Comparison of ENCODE assay signal across 12 mouse cellular contexts in the genomic region with DNA sequence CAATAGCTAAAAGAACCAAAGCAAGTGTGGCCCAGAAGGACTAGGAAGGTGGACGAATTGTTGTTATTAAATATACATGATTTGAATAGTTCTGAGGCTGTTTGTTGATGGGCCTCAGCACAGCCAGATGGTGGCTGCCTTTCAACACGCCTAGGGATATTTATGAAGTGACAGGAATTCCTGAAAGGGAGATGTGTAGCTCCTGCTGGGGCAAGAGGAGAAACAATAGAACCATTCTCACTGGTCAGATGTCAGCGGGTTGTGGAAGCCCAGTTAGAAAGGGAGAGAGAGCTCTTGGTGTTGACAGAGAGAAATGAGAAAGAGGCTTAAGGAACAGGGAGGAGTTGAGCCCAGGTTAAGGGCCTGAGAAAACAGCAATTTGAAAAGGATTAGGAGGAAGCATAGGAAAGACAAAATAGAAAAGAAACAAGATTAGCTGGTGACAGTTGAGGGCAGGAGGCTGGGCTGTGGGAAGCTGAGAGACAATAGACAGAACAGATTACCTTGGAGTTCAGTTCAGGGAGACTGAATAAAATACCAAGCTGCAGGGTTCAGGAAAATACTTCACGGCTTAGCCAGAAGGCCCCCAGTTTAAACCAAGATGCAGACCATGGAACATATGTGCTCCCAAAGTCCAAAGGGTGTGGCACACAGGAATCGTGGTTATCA.
DNase-seq lines count a peak whose midpoint lies in the region; ATAC-seq and TF ChIP-seq lines count a peak whose summit lies in the region.
"Had no signal": no experiment of that assay in that cellular context is flagged by ENCODE, and none has a peak within 500 bp of the region (broad histone marks: within the 10 kb centered on the region; RNA-seq: fewer than 3 reads in every experiment).

No protein-coding gene starts in this region.

- no peaks in the 10 kb centered on the region for H3K27me3 ChIP-seq in embryonic facial prominence, embryonic 10.5 days (replicated peaks; ENCODE audit: low read depth, poor library complexity, severe bottlenecking)
- no peaks in the 10 kb centered on the region for H3K27me3 ChIP-seq in limb, embryonic 13.5 days
- no peaks in the 10 kb centered on the region for H3K27me3 ChIP-seq in neural tube, embryonic 12.5 days (replicated peaks)

- ATAC-seq in limb, embryonic 13.5 days (ENCODE audit: low FRiP score, low read depth) = peak; percentile 44; the same call in 1 of the 2 replicates
- ATAC-seq in neural tube, embryonic 12.5 days (ENCODE audit: low FRiP score, low read depth) = peak; percentile 52; the same call in 1 of the 2 replicates

- H3K4me1 ChIP-seq in lung, adult 2 months (ENCODE audit: control insufficient read depth, insufficient read depth, low read length) = no peaks in the 10 kb centered on the region
- H3K4me1 ChIP-seq in embryonic facial prominence, embryonic 10.5 days = peaks cover 11% of the 10 kb centered on the region
- no peaks in the 10 kb centered on the region for H3K4me1 ChIP-seq in limb, embryonic 13.5 days
- H3K4me1 ChIP-seq in neural tube, embryonic 12.5 days = peaks cover 11% of the 10 kb centered on the region; the same call in 1 of the 2 replicates

- H3K9ac ChIP-seq in limb, embryonic 13.5 days = no peak overlapping the region
- no peak overlapping the region for H3K9ac ChIP-seq in neural tube, embryonic 12.5 days
- H3K9ac ChIP-seq: liver, embryonic 14.5 days had no signal

- no peak for TF ChIP-seq CTCF in lung, adult 2 months (IDR thresholded peaks at IDR 0.05; ENCODE audit: insufficient read depth, low read length)

- no peaks in the 10 kb centered on the region for H3K9me3 ChIP-seq in embryonic facial prominence, embryonic 10.5 days
- no peaks in the 10 kb centered on the region for H3K9me3 ChIP-seq in limb, embryonic 13.5 days
- H3K9me3 ChIP-seq in neural tube, embryonic 12.5 days = no peaks in the 10 kb centered on the region

- H3K36me3 ChIP-seq in embryonic facial prominence, embryonic 10.5 days (replicated peaks) = no peaks in the 10 kb centered on the region
- no peaks in the 10 kb centered on the region for H3K36me3 ChIP-seq in limb, embryonic 13.5 days
- H3K36me3 ChIP-seq in neural tube, embryonic 12.5 days = no peaks in the 10 kb centered on the region

- WGBS in lung, adult 2 months = 35% methylated on average over 5 of the region's 5 CpGs
- 11% methylated on average over 5 of the region's 5 CpGs for WGBS in embryonic facial prominence, embryonic 10.5 days
- 32% methylated on average over 5 of the region's 5 CpGs for WGBS in limb, embryonic 13.5 days
- 20% methylated on average over 5 of the region's 5 CpGs for WGBS in neural tube, embryonic 12.5 days

- H3K27ac ChIP-seq in embryonic facial prominence, embryonic 10.5 days (replicated peaks) = 0 out of 2 replicates have a peak overlapping the region, but pooled peaks have one; percentile 24
- H3K27ac ChIP-seq in limb, embryonic 13.5 days = no peak overlapping the region
- H3K27ac ChIP-seq in neural tube, embryonic 12.5 days = no peak overlapping the region
- H3K27ac ChIP-seq: liver, embryonic 14.5 days had no signal

- TF ChIP-seq POLR2A in lung, adult 2 months (IDR thresholded peaks at IDR 0.05; ENCODE audit: borderline replicate concordance, extremely low read depth, low read depth, low read length) = no peak

- DNase-seq in lung, adult 18-20 months = peak; percentile 6 to 16
- DNase-seq in lung, adult 2 months = no peak
- peak; percentile 27 for DNase-seq in embryonic facial prominence, embryonic 10.5 days (ENCODE audit: low spot score)
- no peak for DNase-seq in cerebellum, adult 11 months
- no peak for DNase-seq in cerebellum, adult 9-11 months
- no peak for DNase-seq in layer of hippocampus, postnatal 10 days (ENCODE audit: low spot score in 2 of 2)
- DNase-seq: kidney, adult 2 months; layer of hippocampus, adult 9-11 months had no signal

- H3K4me2 ChIP-seq in limb, embryonic 13.5 days (replicated peaks) = no peak overlapping the region
- no peak overlapping the region for H3K4me2 ChIP-seq in neural tube, embryonic 12.5 days (replicated peaks)

- H3K4me3 ChIP-seq in lung, adult 2 months (replicated peaks; ENCODE audit: extremely low read depth, low read depth, low read length) = no peak overlapping the region
- no peak overlapping the region for H3K4me3 ChIP-seq in embryonic facial prominence, embryonic 10.5 days
- no peak overlapping the region for H3K4me3 ChIP-seq in limb, embryonic 13.5 days
- no peak overlapping the region for H3K4me3 ChIP-seq in neural tube, embryonic 12.5 days
- H3K4me3 ChIP-seq: erythroblast, embryonic 14.5 days had no signal

Comparison
In these comparisons a context has a peak if more than half of its experiments do, and no peak if none do; other contexts are left out.
1. DNase-seq: peak in lung, adult 18-20 months (2 of 2) and embryonic facial prominence, embryonic 10.5 days (single experiment); none in lung, adult 2 months (single experiment), cerebellum, adult 11 months (single experiment), cerebellum, adult 9-11 months (single experiment) and layer of hippocampus, postnatal 10 days (0 of 2).